Mouse (Mus musculus) embryonic facial prominence, embryonic 14.5 days (tissue): ENCODE measurements around the gene Cacna2d2. TPM values are rescaled to one million over a fixed set of nuclear protein-coding genes. Genes with fewer than 3 reads are reported as not detected.
A peak's percentile ranks its signal among the peaks of the same experiment; 100 is the strongest.

Experiments used
- ATAC-seq: fragments of 200-750 bp; cut with Nextera tagmentation; 2 replicates; pipeline ENCODE4 v1.8.0; 2017; ENCODE audit warnings: low read depth, moderate number of reproducible peaks, moderate TSS enrichment
- DNase-seq: peaks from one replicate; pipeline ENCODE4 v3.0.0-alpha.2; 2015; ENCODE audit warnings: low spot score
- H3K27ac ChIP-seq: fragments of 300-500 bp; sonication (generic); replicated peaks from 2 replicates; pipeline ENCODE4 v1.5.1; 2014; ENCODE audit warnings: low read depth, mild to moderate bottlenecking, low read length, moderate library complexity
- H3K27me3 ChIP-seq: fragments of 300-500 bp; sonication (generic); replicated peaks from 2 replicates; pipeline ENCODE4 v1.6.1; 2014; ENCODE audit warnings: low read length; ENCODE audit not compliant: control insufficient read depth, insufficient read depth
- H3K36me3 ChIP-seq: fragments of 300-500 bp; sonication (generic); 2 replicates; pipeline ENCODE4 v1.6.1; 2014; ENCODE audit warnings: low read length, mixed read lengths; ENCODE audit not compliant: control insufficient read depth, insufficient read depth
- H3K4me1 ChIP-seq: fragments of 300-500 bp; sonication (generic); 2 replicates; pipeline ENCODE4 v1.6.1; 2014; ENCODE audit warnings: antibody characterized with exemption, low read length; ENCODE audit not compliant: control insufficient read depth, insufficient read depth
- H3K4me2 ChIP-seq: fragments of 300-500 bp; sonication (generic); 2 replicates; pipeline ENCODE4 v1.6.1; 2014; ENCODE audit warnings: low read depth, mild to moderate bottlenecking, low read length, moderate library complexity, mixed read lengths
- H3K4me3 ChIP-seq: fragments of 300-500 bp; sonication (generic); 2 replicates; pipeline ENCODE4 v1.5.1; 2014; ENCODE audit warnings: low read depth, mild to moderate bottlenecking, low read length
- H3K9ac ChIP-seq: fragments of 300-500 bp; sonication (generic); 2 replicates; pipeline ENCODE4 v1.6.1; 2014; ENCODE audit warnings: low read depth, mild to moderate bottlenecking, low read length, moderate library complexity, mixed read lengths
- H3K9me3 ChIP-seq: fragments of 300-500 bp; sonication (generic); 2 replicates; pipeline ENCODE4 v1.6.1; 2016; ENCODE audit warnings: low read length; ENCODE audit not compliant: control insufficient read depth
- WGBS: fragments of 180-500 bp; shearing (Covaris S2); extraction: QIAGEN DNeasy Blood & Tissue Kit; methylation state at CpG from one replicate; pipeline ENCODE4 v1.1.7; 2014; 5-methylcytosine and 5-hydroxymethylcytosine counted together
- polyA plus RNA-seq: library from polyadenylated mRNA; unstranded; fragments of >200 nt; fragmentation: Nextera tagmentation; extraction: Ambion mirVana; gene quantifications from 2 replicates; pipeline ENCODE4 v1.2.1, GENCODE M21; 2014

Gene Cacna2d2
- polyA plus RNA-seq, 1 experiment from 2014 or later: 0.93 TPM

- ATAC-seq: no peak
- DNase-seq: no peak
- Histone ChIP-seq H3K27ac (no peak overlapping the region), H3K4me3 (no peak overlapping the region), H3K9ac (no peak overlapping the region), H3K36me3 (no peaks in the 10 kb centered on the region), H3K4me1 (no peaks in the 10 kb centered on the region), H3K9me3 (no peaks in the 10 kb centered on the region), H3K27me3 (no peaks in the 10 kb centered on the region), H3K4me2 (no peak overlapping the region)
- WGBS: 25% methylated on average over 4 of the region's 4 CpGs
Observed at GRCm38 (mm10) chr9:107452552-107452951, 53.1 kb downstream of the Cacna2d2 start.

- Histone ChIP-seq H3K9ac (no peak overlapping the region), H3K36me3 (no peaks in the 10 kb centered on the region), H3K4me2 (no peak overlapping the region), H3K4me3 (no peak overlapping the region), H3K27me3 (no peaks in the 10 kb centered on the region), H3K9me3 (no peaks in the 10 kb centered on the region), H3K27ac (no peak overlapping the region), H3K4me1 (no peaks in the 10 kb centered on the region)
- DNase-seq: no peak
- WGBS: 78% methylated on average over 8 of the region's 8 CpGs
- no peak for ATAC-seq
Observed at GRCm38 (mm10) chr9:107453151-107453550, 53.7 kb downstream of the Cacna2d2 start.

GRCm38 (mm10) chr9:107456667-107457066 lies 57.3 kb downstream of the Cacna2d2 start:
- ATAC-seq: no peak
- WGBS: 70% methylated on average over 15 of the region's 15 CpGs
- H3K27me3 ChIP-seq: no peaks in the 10 kb centered on the region

GRCm38 (mm10) chr9:107462907-107463306 lies 63.5 kb downstream of the Cacna2d2 start:
- Histone ChIP-seq H3K4me3 (no peak overlapping the region), H3K36me3 (no peaks in the 10 kb centered on the region), H3K27ac (no peak overlapping the region), H3K9me3 (no peaks in the 10 kb centered on the region), H3K27me3 (no peaks in the 10 kb centered on the region), H3K4me1 (peaks cover 3% of the 10 kb centered on the region; the same call in 1 of the 2 replicates), H3K9ac (no peak overlapping the region), H3K4me2 (no peak overlapping the region)
- WGBS: 69% methylated on average over 5 of the region's 5 CpGs
- DNase-seq (no peak), ATAC-seq (no peak)

More at GRCm38 (mm10) chr9:107456667-107457066, 57.3 kb downstream of the Cacna2d2 start:
- no peak overlapping the region for H3K27ac ChIP-seq
- no peak overlapping the region for H3K4me3 ChIP-seq
- H3K4me2 ChIP-seq: no peak overlapping the region
- no peaks in the 10 kb centered on the region for H3K36me3 ChIP-seq
- H3K9ac ChIP-seq: no peak overlapping the region
- H3K9me3 ChIP-seq: no peaks in the 10 kb centered on the region
- DNase-seq: no peak
- H3K4me1 ChIP-seq: no peaks in the 10 kb centered on the region

GRCm38 (mm10) chr9:107463509-107463908 lies 64.1 kb downstream of the Cacna2d2 start:
- H3K9ac ChIP-seq: no peak overlapping the region
- H3K9me3 ChIP-seq: no peaks in the 10 kb centered on the region
- no peak overlapping the region for H3K4me2 ChIP-seq
- no peak overlapping the region for H3K4me3 ChIP-seq
- H3K27ac ChIP-seq: no peak overlapping the region
- peak; percentile 64 for DNase-seq
- no peaks in the 10 kb centered on the region for H3K36me3 ChIP-seq
- peaks cover 3% of the 10 kb centered on the region; the same call in 1 of the 2 replicates for H3K4me1 ChIP-seq
- WGBS: 11% methylated on average over 7 of the region's 7 CpGs
- ATAC-seq: peak; percentile 66; the same call in 1 of the 2 replicates
- no peaks in the 10 kb centered on the region for H3K27me3 ChIP-seq

- Histone ChIP-seq H3K4me3 (no peak overlapping the region), H3K4me2 (no peak overlapping the region), H3K36me3 (no peaks in the 10 kb centered on the region), H3K27me3 (no peaks in the 10 kb centered on the region), H3K27ac (no peak overlapping the region), H3K9me3 (no peaks in the 10 kb centered on the region), H3K4me1 (peaks cover 3% of the 10 kb centered on the region; the same call in 1 of the 2 replicates), H3K9ac (no peak overlapping the region)
- DNase-seq: no peak
- ATAC-seq: no peak
- 43% methylated on average over 9 of the region's 9 CpGs for WGBS
Observed at GRCm38 (mm10) chr9:107464130-107464529, 64.7 kb downstream of the Cacna2d2 start.

- 34% methylated on average over 5 of the region's 6 CpGs for WGBS
- H3K27me3 ChIP-seq: no peaks in the 10 kb centered on the region
Observed at GRCm38 (mm10) chr9:107465657-107466056, 66.2 kb downstream of the Cacna2d2 start.

GRCm38 (mm10) chr9:107469213-107469795 lies 69.9 kb downstream of the Cacna2d2 start:
- H3K4me3 ChIP-seq: no peak overlapping the region
- H3K4me1 ChIP-seq: peaks cover 3% of the 10 kb centered on the region
- no peak for ATAC-seq
- H3K4me2 ChIP-seq: no peak overlapping the region
- H3K9me3 ChIP-seq: no peaks in the 10 kb centered on the region
- H3K36me3 ChIP-seq: no peaks in the 10 kb centered on the region
- DNase-seq: no peak
- H3K27me3 ChIP-seq: no peaks in the 10 kb centered on the region
- no peak overlapping the region for H3K9ac ChIP-seq
- 56% methylated on average over 13 of the region's 13 CpGs for WGBS
- H3K27ac ChIP-seq: no peak overlapping the region

More at GRCm38 (mm10) chr9:107465657-107466056, 66.2 kb downstream of the Cacna2d2 start:
- Histone ChIP-seq H3K4me2 (no peak overlapping the region), H3K4me3 (no peak overlapping the region), H3K27ac (no peak overlapping the region), H3K9me3 (no peaks in the 10 kb centered on the region), H3K9ac (no peak overlapping the region), H3K36me3 (no peaks in the 10 kb centered on the region), H3K4me1 (peaks cover 3% of the 10 kb centered on the region)
- DNase-seq (no peak), ATAC-seq (no peak)

- Histone ChIP-seq H3K9me3 (no peaks in the 10 kb centered on the region), H3K4me1 (peaks cover 3% of the 10 kb centered on the region), H3K27me3 (no peaks in the 10 kb centered on the region), H3K36me3 (no peaks in the 10 kb centered on the region), H3K4me3 (no peak overlapping the region), H3K4me2 (no peak overlapping the region), H3K9ac (peak overlapping the region; percentile 6; the same call in 1 of the 2 replicates), H3K27ac (no peak overlapping the region)
- DNase-seq (no peak), ATAC-seq (no peak)
- WGBS: 49% methylated on average over 15 of the region's 15 CpGs
Observed at GRCm38 (mm10) chr9:107470427-107470826, 71.0 kb downstream of the Cacna2d2 start.
